Mouse (Mus musculus) T-helper 1 cell (primary cell): ENCODE measurements around the gene Lrriq4.

Experiments
- in situ Hi-C: fragments of 300-600 bp; cut with MboI, MseI; formaldehyde crosslinking; loops from one replicate; pipeline ENCODE4 v1.15.1; 2025; ENCODE audit warnings: high pct_unique_total_duplicates

Gene Lrriq4

GRCm38 (mm10) chr3:30644207-30644606 lies at the start of gene Lrriq4:
Lrriq4 (plus strand) TSS chr3:30644507.
- in situ Hi-C loops, result no loop called here

- in situ Hi-C loops, result no loop called here
Observed at GRCm38 (mm10) chr3:30595111-30595832, 49.0 kb upstream of the Lrriq4 start.

- in situ Hi-C loops, result no loop called here
Observed at GRCm38 (mm10) chr3:30597271-30597670, 47.0 kb upstream of the Lrriq4 start.

- in situ Hi-C loops, result loop anchor here (5.0 to 10.0 kb wide), 5 partner anchors 192 to 1805 kb away; partner anchors contain the start of genes Rpl22l1 and Sec62
Observed at GRCm38 (mm10) chr3:30599711-30600545, 44.4 kb upstream of the Lrriq4 start, which contains the start of gene Actrt3. Actrt3 (minus strand) TSS chr3:30599939.

- in situ Hi-C loops, result loop anchor here (5.0 to 10.0 kb wide), 5 partner anchors 192 to 1804 kb away; partner anchors contain the start of genes Rpl22l1 and Sec62
Observed at GRCm38 (mm10) chr3:30600717-30601116, 43.6 kb upstream of the Lrriq4 start.

GRCm38 (mm10) chr3:30601175-30601574 lies 43.1 kb upstream of the Lrriq4 start:
- in situ Hi-C loops, result loop anchor here (5.0 to 10.0 kb wide), 5 partner anchors 191 to 1804 kb away; partner anchors contain the start of genes Rpl22l1 and Sec62

GRCm38 (mm10) chr3:30601610-30602064 lies 42.7 kb upstream of the Lrriq4 start:
- in situ Hi-C loops, result loop anchor here (5.0 to 10.0 kb wide), 5 partner anchors 191 to 1803 kb away; partner anchors contain the start of genes Rpl22l1 and Sec62

GRCm38 (mm10) chr3:30602065-30602739 lies 42.1 kb upstream of the Lrriq4 start, which contains the start of gene Mynn:
Mynn (plus strand) TSS chr3:30602065.
- in situ Hi-C loops, result loop anchor here (5.0 to 10.0 kb wide), 5 partner anchors 190 to 1803 kb away; partner anchors contain the start of genes Rpl22l1 and Sec62

GRCm38 (mm10) chr3:30602740-30603098 lies 41.6 kb upstream of the Lrriq4 start:
- in situ Hi-C loops, result loop anchor here (5.0 to 10.0 kb wide), 5 partner anchors 190 to 1802 kb away; partner anchors contain the start of genes Rpl22l1 and Sec62

GRCm38 (mm10) chr3:30603256-30603655 lies 41.1 kb upstream of the Lrriq4 start:
- in situ Hi-C loops, result loop anchor here (5.0 to 10.0 kb wide), 5 partner anchors 189 to 1802 kb away; partner anchors contain the start of genes Rpl22l1 and Sec62

GRCm38 (mm10) chr3:30608999-30609398 lies 35.3 kb upstream of the Lrriq4 start:
- in situ Hi-C loops, result loop anchor here (10.0 kb wide), 2 partner anchors 1796 to 1804 kb away; partner anchors contain the start of gene Rpl22l1

GRCm38 (mm10) chr3:30610930-30611329 lies 33.4 kb upstream of the Lrriq4 start:
- in situ Hi-C loops, result no loop called here

- in situ Hi-C loops, result no loop called here
Observed at GRCm38 (mm10) chr3:30620132-30620531, 24.2 kb upstream of the Lrriq4 start.

- in situ Hi-C loops, result no loop called here
Observed at GRCm38 (mm10) chr3:30633681-30634080, 10.6 kb upstream of the Lrriq4 start.

GRCm38 (mm10) chr3:30635629-30636028 lies 8.7 kb upstream of the Lrriq4 start:
- in situ Hi-C loops, result no loop called here

GRCm38 (mm10) chr3:30646761-30647160 lies 2.5 kb downstream of the Lrriq4 start:
- in situ Hi-C loops, result no loop called here

- in situ Hi-C loops, result no loop called here
Observed at GRCm38 (mm10) chr3:30647440-30648090, 3.3 kb downstream of the Lrriq4 start, which contains the start of gene Lrrc34. Lrrc34 (minus strand) TSS chr3:30647869.

- in situ Hi-C loops, result no loop called here
Observed at GRCm38 (mm10) chr3:30648466-30648865, 4.2 kb downstream of the Lrriq4 start.

GRCm38 (mm10) chr3:30650062-30650841 lies 5.9 kb downstream of the Lrriq4 start:
- in situ Hi-C loops, result no loop called here

GRCm38 (mm10) chr3:30655937-30656336 lies 11.6 kb downstream of the Lrriq4 start:
- in situ Hi-C loops, result no loop called here
